Mouse (Mus musculus): ENCODE measurements around the gene Arhgap25.

GRCm38 (mm10) chr6:87467373-87467772, 65.7 kb downstream of the Arhgap25 start:
- TF ChIP-seq CTCF (IDR thresholded peaks at IDR 0.05; ENCODE audit: borderline replicate concordance, insufficient read depth, low read depth, low read length) (no peak), POLR2A (IDR thresholded peaks at IDR 0.05; ENCODE audit: borderline replicate concordance, insufficient read depth, low read length) (no peak)
